Mouse (Mus musculus) lung, adult 2 months (tissue): ENCODE results near the gene Cacna1e.

ENCODE experiments used
- CTCF ChIP-seq: fragments of 200-500 bp; IDR thresholded peaks from 2 replicates; pipeline ENCODE4 v1.5.1; 2011; ENCODE audit warnings: mild to moderate bottlenecking, low read length, control low read depth; ENCODE audit not compliant: insufficient read depth
- POLR2A ChIP-seq: fragments of 200-500 bp; IDR thresholded peaks from 2 replicates; pipeline ENCODE4 v1.6.1; 2011; ENCODE audit warnings: low read depth, mild to moderate bottlenecking, control low read depth, low read length, borderline replicate concordance; ENCODE audit errors: extremely low read depth

GRCm38 (mm10) chr1:154706974-154707373 lies 177.3 kb downstream of the Cacna1e start:
- TF ChIP-seq CTCF (no peak), POLR2A (no peak)
